In genomic region chr12:30159788-30160187, GRCm38 (mm10) we compare ENCODE assay signal across 21 mouse cellular contexts. TPM values are rescaled to one million over a fixed set of nuclear protein-coding genes. Genes with fewer than 3 reads are reported as not detected.
"Had no signal": no experiment of that assay in that cellular context is flagged by ENCODE, and none has a peak within 500 bp of the region (broad histone marks: within the 10 kb centered on the region; RNA-seq: fewer than 3 reads in every experiment).

No protein-coding gene starts in this region.

- H3K36me3 ChIP-seq: midbrain, embryonic 10.5 days; midbrain, embryonic 12.5 days; neural tube, embryonic 13.5 days; neural tube, embryonic 15.5 days had no signal

- H3K9me3 ChIP-seq: midbrain, embryonic 10.5 days; midbrain, embryonic 12.5 days; neural tube, embryonic 13.5 days; neural tube, embryonic 15.5 days had no signal

- H3K4me3 ChIP-seq: midbrain, embryonic 10.5 days; midbrain, embryonic 12.5 days; myocyte; neural tube, embryonic 13.5 days; neural tube, embryonic 15.5 days had no signal

- H3K9ac ChIP-seq: lung, embryonic 14.5 days; midbrain, embryonic 12.5 days; neural tube, embryonic 13.5 days; neural tube, embryonic 15.5 days had no signal

- DNase-seq: retina, postnatal 1 day; right cerebral cortex, adult 18-20 months; right cerebral cortex, postnatal 25 days; right cerebral cortex, postnatal 4 days; spleen, adult 18-20 months; thymus, adult 18-20 months; thymus, postnatal 14 days; thymus, postnatal 36 days had no signal

- H3K27me3 ChIP-seq: midbrain, embryonic 12.5 days; neural tube, embryonic 13.5 days; neural tube, embryonic 15.5 days had no signal

- H3K4me2 ChIP-seq: lung, embryonic 14.5 days; midbrain, embryonic 12.5 days; neural tube, embryonic 13.5 days; neural tube, embryonic 15.5 days had no signal

- H3K27ac ChIP-seq: midbrain, embryonic 10.5 days; midbrain, embryonic 12.5 days; neural tube, embryonic 13.5 days; neural tube, embryonic 15.5 days had no signal

- H3K4me1 ChIP-seq: midbrain, embryonic 10.5 days; midbrain, embryonic 12.5 days; neural tube, embryonic 13.5 days; neural tube, embryonic 15.5 days had no signal

RNA-seq across cellular contexts. Expression of gene Tpo, which starts 27.4 kb away (rescaled TPM):
- total RNA-seq: megakaryocyte, adult 5-6 weeks; megakaryocyte-erythroid progenitor cell, adult 5-6 weeks had no signal
- polyA plus RNA-seq: lung, embryonic 14.5 days; lung, embryonic 16.5 days; midbrain, embryonic 10.5 days; midbrain, embryonic 12.5 days; myocyte; neural tube, embryonic 11.5 days; neural tube, embryonic 13.5 days; stomach, embryonic 14.5 days; stomach, embryonic 16.5 days; thymus, postnatal 0 days had no signal
